Mouse (Mus musculus) ovary, postnatal 10 days (tissue): ENCODE measurements around the gene Fndc3b.

Experiments
- DNase-seq: peaks from one replicate; pipeline ENCODE4 v3.0.0; 2022; ENCODE audit warnings: low spot score

Fndc3b gene

GRCm38 (mm10) chr3:27466297-27466901 is 244.7 kb downstream of the Fndc3b start:
- no peak for DNase-seq

- no peak for DNase-seq
These were observed 247.7 kb downstream of the Fndc3b start for GRCm38 (mm10) chr3:27463373-27463772.

GRCm38 (mm10) chr3:27462934-27463333 is 248.2 kb downstream of the Fndc3b start:
- no peak for DNase-seq

GRCm38 (mm10) chr3:27462316-27462902 is 248.7 kb downstream of the Fndc3b start:
- no peak for DNase-seq

GRCm38 (mm10) chr3:27461861-27462260 is 249.2 kb downstream of the Fndc3b start:
- no peak for DNase-seq

- DNase-seq = peak; percentile 42
These were observed 250.1 kb downstream of the Fndc3b start for GRCm38 (mm10) chr3:27461037-27461436.

GRCm38 (mm10) chr3:27458416-27458815 is 252.7 kb downstream of the Fndc3b start:
- no peak for DNase-seq

- DNase-seq = no peak
These were observed 254.6 kb downstream of the Fndc3b start for GRCm38 (mm10) chr3:27456514-27456913.

GRCm38 (mm10) chr3:27454402-27455195 is 256.5 kb downstream of the Fndc3b start:
- no peak for DNase-seq

GRCm38 (mm10) chr3:27453453-27454098 is 257.5 kb downstream of the Fndc3b start:
- no peak for DNase-seq

- DNase-seq = no peak
These were observed 261.7 kb downstream of the Fndc3b start for GRCm38 (mm10) chr3:27449447-27449846.

GRCm38 (mm10) chr3:27448367-27448766 is 262.7 kb downstream of the Fndc3b start:
- DNase-seq = no peak

- no peak for DNase-seq
These were observed 271.4 kb downstream of the Fndc3b start for GRCm38 (mm10) chr3:27439704-27440103.

- DNase-seq = no peak
These were observed 275.9 kb downstream of the Fndc3b start for GRCm38 (mm10) chr3:27435096-27435620.

GRCm38 (mm10) chr3:27432981-27433380 is 278.1 kb downstream of the Fndc3b start:
- DNase-seq = no peak

GRCm38 (mm10) chr3:27430621-27431263 is 280.4 kb downstream of the Fndc3b start:
- no peak for DNase-seq

- DNase-seq = no peak
These were observed 283.7 kb downstream of the Fndc3b start for GRCm38 (mm10) chr3:27427406-27427805.

- no peak for DNase-seq
These were observed 286.9 kb downstream of the Fndc3b start for GRCm38 (mm10) chr3:27424049-27424667.

- no peak for DNase-seq
These were observed 288.6 kb downstream of the Fndc3b start for GRCm38 (mm10) chr3:27422521-27422920.

GRCm38 (mm10) chr3:27421980-27422379 is 289.1 kb downstream of the Fndc3b start:
- DNase-seq = no peak

GRCm38 (mm10) chr3:27418602-27419001 is 292.5 kb downstream of the Fndc3b start:
- DNase-seq = no peak
